Mouse (Mus musculus) heart, embryonic 14.5 days (tissue): ENCODE results near the gene Ift20. TPM values are rescaled to one million over a fixed set of nuclear protein-coding genes. Genes with fewer than 3 reads are reported as not detected.
"Not testable (repeated sequence)": the region's sequence is repeated elsewhere in the genome, so short reads cannot be mapped to it uniquely, and the experiment has no call there.

Experiments used
- ATAC-seq: fragments of 200-750 bp; cut with Nextera tagmentation; 2 replicates; pipeline ENCODE4 v1.8.0; 2017; ENCODE audit warnings: low read depth, moderate TSS enrichment; ENCODE audit not compliant: insufficient number of reproducible peaks, insufficient read depth, low FRiP score
- H3K27ac ChIP-seq, 2 experiments: fragments of 200-500 bp in 1 of 2; fragments of 300-500 bp in 1 of 2; sonication (generic) in 1 of 2; replicated peaks in 1 of 2; 2 replicates each; pipeline ENCODE4 v1.5.1; 2012 to 2014; ENCODE audit warnings: low read depth in 2 of 2, low read length in 2 of 2, control low read depth in 1 of 2, mild to moderate bottlenecking in 1 of 2, mixed read lengths in 1 of 2; ENCODE audit not compliant: control insufficient read depth in 1 of 2, insufficient read depth in 1 of 2
- H3K27me3 ChIP-seq: fragments of 300-500 bp; sonication (generic); 2 replicates; pipeline ENCODE4 v1.6.1; 2014; ENCODE audit warnings: mild to moderate bottlenecking, low read length, control low read depth; ENCODE audit not compliant: control insufficient read depth, insufficient read depth
- H3K36me3 ChIP-seq: fragments of 300-500 bp; sonication (generic); 2 replicates; pipeline ENCODE4 v1.6.1; 2014; ENCODE audit warnings: mild to moderate bottlenecking, control low read depth, low read length, mixed read lengths; ENCODE audit not compliant: control insufficient read depth, insufficient read depth
- H3K4me1 ChIP-seq, 2 experiments: fragments of 200-500 bp in 1 of 2; fragments of 300-500 bp in 1 of 2; sonication (generic) in 1 of 2; 2 replicates each; pipeline ENCODE4 v1.6.1; 2012 to 2014; ENCODE audit warnings: low read length in 2 of 2, control low read depth in 1 of 2, mixed read lengths in 1 of 2; ENCODE audit not compliant: control insufficient read depth in 2 of 2, insufficient read depth in 2 of 2
- H3K4me2 ChIP-seq: fragments of 300-500 bp; sonication (generic); 2 replicates; pipeline ENCODE4 v1.6.1; 2014; ENCODE audit warnings: mild to moderate bottlenecking, low read length
- H3K4me3 ChIP-seq, 2 experiments: fragments of 200-500 bp in 1 of 2; fragments of 300-500 bp in 1 of 2; sonication (generic) in 1 of 2; 2 replicates each; pipeline ENCODE4 v1.5.1; 2012 to 2014; ENCODE audit warnings: low read length in 2 of 2, mild to moderate bottlenecking in 2 of 2, control low read depth in 1 of 2, low read depth in 1 of 2, moderate library complexity in 1 of 2; ENCODE audit not compliant: control insufficient read depth in 1 of 2, insufficient read depth in 1 of 2
- H3K9ac ChIP-seq: fragments of 300-500 bp; sonication (generic); 2 replicates; pipeline ENCODE4 v1.6.1; 2014; ENCODE audit warnings: mild to moderate bottlenecking, low read length
- H3K9me3 ChIP-seq: fragments of 300-500 bp; sonication (generic); 2 replicates; pipeline ENCODE4 v1.6.1; 2016; ENCODE audit warnings: low read length, control low read depth; ENCODE audit not compliant: control insufficient read depth
- WGBS: fragments of 180-500 bp; shearing (Covaris S2); extraction: QIAGEN DNeasy Blood & Tissue Kit; methylation state at CpG from one replicate; pipeline ENCODE4 v1.1.7; 2014; 5-methylcytosine and 5-hydroxymethylcytosine counted together
- polyA plus RNA-seq: library from polyadenylated mRNA; unstranded; fragments of >200 nt; fragmentation: Nextera tagmentation; extraction: Ambion mirVana; gene quantifications from 2 replicates; pipeline ENCODE4 v1.2.1, GENCODE M21; 2014

Gene Ift20
- polyA plus RNA-seq, 1 experiment from 2014 or later: 112 TPM

DNA sequence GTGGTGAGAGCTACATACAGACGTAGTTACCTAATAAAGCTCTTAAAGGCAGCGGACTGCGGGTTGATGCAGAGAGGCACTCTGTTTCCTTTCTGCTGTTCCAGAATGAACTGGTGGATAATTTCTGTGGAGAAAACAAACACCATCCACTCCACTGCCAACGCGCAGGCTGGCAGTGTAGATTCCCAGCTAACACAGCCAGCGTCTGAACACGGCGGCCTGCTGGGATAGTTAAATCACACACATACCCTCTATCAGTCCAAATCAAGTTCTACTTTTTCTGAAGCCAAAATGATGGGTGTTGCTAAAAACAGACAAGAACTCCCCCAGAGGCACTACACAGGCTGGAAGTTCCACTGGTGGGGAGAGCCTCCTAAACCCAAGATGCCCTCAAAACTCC, 35.3 kb downstream of the Ift20 start:
- no peak for ATAC-seq
- no peak overlapping the region for H3K9ac ChIP-seq
- no peaks in the 10 kb centered on the region for H3K9me3 ChIP-seq
- no peak overlapping the region for H3K4me3 ChIP-seq
- no peak overlapping the region for H3K27ac ChIP-seq
- no peaks in the 10 kb centered on the region; a peak in 3 of 4 replicates for H3K4me1 ChIP-seq
- no peak overlapping the region for H3K4me2 ChIP-seq
- H3K27me3 ChIP-seq: no peaks in the 10 kb centered on the region
- peaks cover 68% of the 10 kb centered on the region for H3K36me3 ChIP-seq
- WGBS: 95% methylated on average over 8 of the region's 8 CpGs

DNA sequence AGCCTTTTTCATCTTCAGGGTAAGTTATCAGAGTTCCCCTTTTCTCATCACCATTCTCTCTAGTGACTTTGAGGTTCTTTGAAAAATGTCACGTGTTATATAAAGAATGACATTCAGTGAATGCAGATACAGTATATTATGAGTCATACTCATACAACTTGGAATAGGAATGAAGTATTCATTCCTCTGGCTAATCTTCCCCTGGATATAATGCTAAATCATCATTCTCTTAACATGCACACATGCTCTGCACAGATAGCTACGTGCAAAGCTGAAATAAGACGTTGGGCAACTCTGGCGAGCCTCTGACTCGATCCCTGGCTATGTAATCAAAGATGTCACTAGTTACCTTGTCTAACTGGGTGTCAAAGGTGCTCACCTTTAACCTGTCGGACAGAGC, 35.7 kb downstream of the Ift20 start:
- no peak for ATAC-seq
- 84% methylated on average over 6 of the region's 6 CpGs for WGBS
- H3K27ac ChIP-seq: no peak overlapping the region
- H3K4me1 ChIP-seq: no peaks in the 10 kb centered on the region; a peak in 2 of 4 replicates
- H3K4me3 ChIP-seq: no peak overlapping the region
- peaks cover 70% of the 10 kb centered on the region for H3K36me3 ChIP-seq
- no peaks in the 10 kb centered on the region for H3K27me3 ChIP-seq
- no peak overlapping the region for H3K9ac ChIP-seq
- H3K9me3 ChIP-seq: no peaks in the 10 kb centered on the region
- no peak overlapping the region for H3K4me2 ChIP-seq

DNA sequence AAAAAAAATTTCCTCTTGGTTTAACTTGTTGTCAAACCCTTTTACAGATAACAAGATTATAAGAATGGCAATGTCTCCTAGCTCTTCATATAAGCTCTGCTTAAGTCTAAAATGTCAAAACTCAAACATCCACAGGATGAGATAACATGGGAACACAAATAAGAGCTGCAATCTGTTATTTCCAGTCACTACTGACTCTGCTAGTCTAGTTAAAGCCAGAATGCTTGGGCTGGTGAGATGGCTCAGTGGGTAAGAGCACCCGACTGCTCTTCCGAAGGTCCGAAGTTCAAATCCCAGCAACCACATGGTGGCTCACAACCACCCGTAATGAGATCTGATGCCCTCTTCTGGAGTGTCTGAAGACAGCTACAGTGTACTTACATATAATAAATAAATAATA, 37.9 kb downstream of the Ift20 start:
- H3K36me3 ChIP-seq: peaks cover 79% of the 10 kb centered on the region
- not testable (repeated sequence) for H3K4me1 ChIP-seq, H3K27ac ChIP-seq, H3K9me3 ChIP-seq, H3K27me3 ChIP-seq, H3K4me3 ChIP-seq, ATAC-seq, H3K9ac ChIP-seq, H3K4me2 ChIP-seq
- 93% methylated on average over 3 of the region's 4 CpGs for WGBS

DNA sequence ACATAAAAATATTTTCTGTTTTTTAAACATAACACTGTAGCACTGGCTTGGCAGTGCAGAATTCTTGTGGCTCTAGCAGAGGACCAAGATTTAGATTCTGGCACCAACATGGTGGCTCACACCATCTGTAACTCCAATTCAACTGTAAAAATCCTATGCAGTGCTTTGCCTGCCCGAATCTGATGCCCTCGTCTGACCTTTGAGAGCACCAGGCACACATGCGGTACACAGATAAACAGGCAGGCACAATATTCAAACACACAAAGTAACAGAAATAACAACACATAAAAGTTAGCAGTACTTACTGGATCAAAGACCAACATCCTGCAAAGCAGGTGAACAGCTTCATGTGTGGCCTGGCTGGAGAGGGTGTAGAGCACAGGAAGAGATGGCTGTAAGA, 38.4 kb downstream of the Ift20 start:
- H3K4me1 ChIP-seq: no peaks in the 10 kb centered on the region; a peak in 1 of 4 replicates
- no peak overlapping the region for H3K27ac ChIP-seq
- no peak overlapping the region for H3K9ac ChIP-seq
- ATAC-seq: no peak
- peaks cover 76% of the 10 kb centered on the region for H3K36me3 ChIP-seq
- H3K27me3 ChIP-seq: no peaks in the 10 kb centered on the region
- no peaks in the 10 kb centered on the region for H3K9me3 ChIP-seq
- no peak overlapping the region for H3K4me3 ChIP-seq
- 85% methylated on average over 3 of the region's 3 CpGs for WGBS
- no peak overlapping the region for H3K4me2 ChIP-seq

DNA sequence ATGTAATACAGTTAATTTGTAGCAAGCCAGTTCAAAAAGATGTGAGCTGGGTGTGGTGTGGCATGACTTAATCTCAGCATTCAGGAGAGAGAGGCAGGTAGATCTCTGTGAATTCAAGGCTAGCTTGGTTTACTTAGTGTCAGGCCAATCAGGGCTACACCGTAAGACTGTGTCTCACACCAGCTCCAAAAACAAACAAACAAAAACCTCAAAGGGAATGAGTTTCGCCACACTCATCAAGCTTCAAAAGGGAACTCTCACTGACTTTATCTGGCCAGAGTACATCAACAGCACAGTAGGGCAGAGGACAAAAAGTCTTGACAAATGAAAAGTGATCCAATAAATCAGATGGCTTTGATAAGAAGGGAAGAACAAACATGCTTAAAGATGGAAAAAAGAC, 38.8 kb downstream of the Ift20 start:
- no peak overlapping the region for H3K27ac ChIP-seq
- ATAC-seq: no peak
- H3K4me1 ChIP-seq: no peaks in the 10 kb centered on the region; a peak in 1 of 4 replicates
- no peaks in the 10 kb centered on the region for H3K27me3 ChIP-seq
- WGBS: 66% methylated on average over 2 of the region's 2 CpGs
- H3K36me3 ChIP-seq: peaks cover 78% of the 10 kb centered on the region
- H3K4me2 ChIP-seq: no peak overlapping the region
- no peaks in the 10 kb centered on the region for H3K9me3 ChIP-seq
- no peak overlapping the region for H3K4me3 ChIP-seq
- H3K9ac ChIP-seq: no peak overlapping the region

DNA sequence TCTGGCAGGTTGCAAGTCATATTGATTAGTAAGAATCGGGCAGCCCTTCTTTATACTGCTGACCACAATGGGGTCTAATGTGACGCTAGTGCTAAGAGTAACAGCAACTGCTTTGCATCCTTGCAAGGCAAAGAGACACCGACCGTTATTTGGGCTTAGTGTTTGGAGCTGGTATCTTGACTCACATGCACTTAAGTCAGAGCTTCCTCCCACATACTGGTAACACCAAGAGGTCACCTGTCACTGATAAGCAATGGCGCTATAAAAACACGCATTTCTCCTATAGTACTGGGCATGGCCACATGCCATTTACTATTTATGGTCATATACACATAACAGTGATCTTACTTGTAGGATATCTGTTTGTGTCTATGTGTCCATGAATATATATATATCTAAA, 46.7 kb downstream of the Ift20 start:
- H3K9me3 ChIP-seq: no peaks in the 10 kb centered on the region
- no peaks in the 10 kb centered on the region for H3K4me1 ChIP-seq
- no peak overlapping the region for H3K4me2 ChIP-seq
- no peaks in the 10 kb centered on the region for H3K27me3 ChIP-seq
- WGBS: 65% methylated on average over 6 of the region's 6 CpGs
- no peak overlapping the region for H3K4me3 ChIP-seq
- no peak for ATAC-seq
- H3K27ac ChIP-seq: no peak overlapping the region
- no peak overlapping the region for H3K9ac ChIP-seq
- peaks cover 66% of the 10 kb centered on the region for H3K36me3 ChIP-seq

DNA sequence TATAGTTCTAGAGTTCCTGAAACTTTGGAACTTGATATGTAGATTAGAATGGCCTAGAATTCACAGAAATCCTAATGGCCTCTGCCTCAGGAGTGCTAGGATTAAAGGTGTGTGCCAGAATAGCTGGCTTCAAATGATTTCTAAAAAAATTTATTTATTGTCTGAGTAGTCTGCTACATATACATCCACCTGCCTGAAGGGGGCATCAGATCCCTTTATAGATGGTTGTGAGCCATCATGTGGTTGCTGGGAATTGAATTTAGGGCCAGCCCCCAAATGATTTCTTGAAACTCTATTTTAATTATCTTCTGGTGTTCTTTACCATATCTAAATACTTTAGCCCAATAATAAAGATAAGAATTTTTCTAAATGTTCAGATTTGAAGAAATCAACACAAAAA, 49.9 kb downstream of the Ift20 start:
- no peak overlapping the region for H3K27ac ChIP-seq
- H3K4me2 ChIP-seq: no peak overlapping the region
- no peaks in the 10 kb centered on the region; a peak in 1 of 4 replicates for H3K4me1 ChIP-seq
- H3K4me3 ChIP-seq: no peak overlapping the region
- no peaks in the 10 kb centered on the region for H3K27me3 ChIP-seq
- H3K36me3 ChIP-seq: peaks cover 53% of the 10 kb centered on the region
- no peaks in the 10 kb centered on the region for H3K9me3 ChIP-seq
- ATAC-seq: no peak
- no peak overlapping the region for H3K9ac ChIP-seq

DNA sequence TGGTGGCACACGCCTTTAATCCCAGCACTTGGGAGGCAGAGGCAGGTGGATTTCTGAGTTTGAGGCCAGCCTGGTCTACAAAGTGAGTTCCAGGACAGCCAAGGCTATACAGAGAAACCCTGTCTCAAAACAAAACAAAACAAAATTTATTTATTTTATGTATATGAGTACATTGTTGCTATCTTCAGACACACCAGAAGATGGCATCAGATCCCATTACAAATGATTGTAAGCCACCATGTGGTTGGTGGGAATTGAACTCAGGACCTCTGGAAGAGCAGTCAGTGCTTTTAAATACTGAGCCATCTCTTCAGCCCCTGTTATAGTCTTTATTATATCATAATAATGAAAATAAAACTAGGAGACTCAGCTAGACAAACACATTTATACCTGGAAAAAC, 51.5 kb downstream of the Ift20 start:
- H3K4me2 ChIP-seq, H3K9ac ChIP-seq, H3K27ac ChIP-seq, H3K27me3 ChIP-seq, ATAC-seq, H3K4me1 ChIP-seq, H3K9me3 ChIP-seq, H3K4me3 ChIP-seq: not testable (repeated sequence)
- peaks cover 39% of the 10 kb centered on the region for H3K36me3 ChIP-seq
- 82% methylated on average over 1 of the region's 1 CpGs for WGBS
